Mouse (Mus musculus) spleen, adult 2 months (tissue): ENCODE results near the gene Tmem198.

Experiments used
- CTCF ChIP-seq: fragments of 200-500 bp; IDR thresholded peaks from 2 replicates; pipeline ENCODE4 v1.5.1; 2011; ENCODE audit warnings: mild to moderate bottlenecking, inconsistent platforms; ENCODE audit not compliant: insufficient read depth, insufficient read length, insufficient replicate concordance; ENCODE audit errors: extremely low read depth
- POLR2A ChIP-seq: fragments of 200-500 bp; IDR thresholded peaks from 2 replicates; pipeline ENCODE4 v1.6.1; 2011; ENCODE audit warnings: low read depth, low read length, inconsistent platforms

GRCm38 (mm10) chr1:75467215-75467927 lies 12.0 kb upstream of the Tmem198 start:
- TF ChIP-seq CTCF (peak; percentile 84; the same call in 1 of the 2 replicates), POLR2A (no peak)
